Mouse (Mus musculus): ENCODE data around the gene Adk. TPM values are rescaled to one million over a fixed set of nuclear protein-coding genes. Genes with fewer than 3 reads are reported as not detected.

Gene Adk
- polyA plus RNA-seq, 1 experiment, result 22.4 TPM

- Histone ChIP-seq H3K36me3 (ENCODE audit: control insufficient read depth, insufficient read depth, low read length) (no peaks in the 10 kb centered on the region), H3K27ac (ENCODE audit: control insufficient read depth, insufficient read depth, low read depth, low read length) (no peak overlapping the region), H3K27me3 (ENCODE audit: control insufficient read depth, insufficient read depth, low read length) (no peaks in the 10 kb centered on the region), H3K4me3 (ENCODE audit: control insufficient read depth, low read depth, low read length) (no peak overlapping the region), H3K4me1 (ENCODE audit: control insufficient read depth, insufficient read depth, low read length) (no peaks in the 10 kb centered on the region)
- no peak for TF ChIP-seq POLR2A (IDR thresholded peaks at IDR 0.05; ENCODE audit: control insufficient read depth, low read depth, low read length)
- TF ChIP-seq CTCF (IDR thresholded peaks at IDR 0.05; ENCODE audit: control insufficient read depth, insufficient read depth, insufficient replicate concordance, low read depth, low read length), result no peak
These were observed 359.1 kb downstream of the Adk start for GRCm38 (mm10) chr14:21411524-21411923.

GRCm38 (mm10) chr14:21418332-21418731, 366.0 kb downstream of the Adk start:
- Histone ChIP-seq H3K4me1 (ENCODE audit: control insufficient read depth, insufficient read depth, low read length) (no peaks in the 10 kb centered on the region), H3K27ac (ENCODE audit: control insufficient read depth, insufficient read depth, low read depth, low read length) (no peak overlapping the region), H3K36me3 (ENCODE audit: control insufficient read depth, insufficient read depth, low read length) (no peaks in the 10 kb centered on the region), H3K4me3 (ENCODE audit: control insufficient read depth, low read depth, low read length) (no peak overlapping the region), H3K27me3 (ENCODE audit: control insufficient read depth, insufficient read depth, low read length) (no peaks in the 10 kb centered on the region)
- TF ChIP-seq POLR2A (IDR thresholded peaks at IDR 0.05; ENCODE audit: control insufficient read depth, low read depth, low read length) (no peak), CTCF (IDR thresholded peaks at IDR 0.05; ENCODE audit: control insufficient read depth, insufficient read depth, insufficient replicate concordance, low read depth, low read length) (no peak)

- Histone ChIP-seq H3K36me3 (ENCODE audit: control insufficient read depth, insufficient read depth, low read length) (no peaks in the 10 kb centered on the region), H3K4me3 (ENCODE audit: control insufficient read depth, low read depth, low read length) (no peak overlapping the region), H3K4me1 (ENCODE audit: control insufficient read depth, insufficient read depth, low read length) (no peaks in the 10 kb centered on the region), H3K27me3 (ENCODE audit: control insufficient read depth, insufficient read depth, low read length) (no peaks in the 10 kb centered on the region), H3K27ac (ENCODE audit: control insufficient read depth, insufficient read depth, low read depth, low read length) (no peak overlapping the region)
- TF ChIP-seq CTCF (IDR thresholded peaks at IDR 0.05; ENCODE audit: control insufficient read depth, insufficient read depth, insufficient replicate concordance, low read depth, low read length), result no peak
- no peak for TF ChIP-seq POLR2A (IDR thresholded peaks at IDR 0.05; ENCODE audit: control insufficient read depth, low read depth, low read length)
These were observed 375.0 kb downstream of the Adk start for GRCm38 (mm10) chr14:21427369-21427768.

- Histone ChIP-seq H3K36me3 (ENCODE audit: control insufficient read depth, insufficient read depth, low read length) (no peaks in the 10 kb centered on the region), H3K27me3 (ENCODE audit: control insufficient read depth, insufficient read depth, low read length) (no peaks in the 10 kb centered on the region), H3K4me3 (ENCODE audit: control insufficient read depth, low read depth, low read length) (no peak overlapping the region), H3K27ac (ENCODE audit: control insufficient read depth, insufficient read depth, low read depth, low read length) (no peak overlapping the region), H3K4me1 (ENCODE audit: control insufficient read depth, insufficient read depth, low read length) (no peaks in the 10 kb centered on the region)
- TF ChIP-seq POLR2A (IDR thresholded peaks at IDR 0.05; ENCODE audit: control insufficient read depth, low read depth, low read length) (no peak), CTCF (IDR thresholded peaks at IDR 0.05; ENCODE audit: control insufficient read depth, insufficient read depth, insufficient replicate concordance, low read depth, low read length) (no peak)
These were observed 381.0 kb downstream of the Adk start for GRCm38 (mm10) chr14:21433415-21433814.

- no peaks in the 10 kb centered on the region for H3K36me3 ChIP-seq (ENCODE audit: control insufficient read depth, insufficient read depth, low read length)
- H3K27me3 ChIP-seq (ENCODE audit: control insufficient read depth, insufficient read depth, low read length), result no peaks in the 10 kb centered on the region
- H3K27ac ChIP-seq (ENCODE audit: control insufficient read depth, insufficient read depth, low read depth, low read length), result no peak overlapping the region; the same call in 1 of the 2 replicates
- H3K4me3 ChIP-seq (ENCODE audit: control insufficient read depth, low read depth, low read length), result no peak overlapping the region
- H3K4me1 ChIP-seq (ENCODE audit: control insufficient read depth, insufficient read depth, low read length), result no peaks in the 10 kb centered on the region
- TF ChIP-seq POLR2A (IDR thresholded peaks at IDR 0.05; ENCODE audit: control insufficient read depth, low read depth, low read length), result no peak
- no peak for TF ChIP-seq CTCF (IDR thresholded peaks at IDR 0.05; ENCODE audit: control insufficient read depth, insufficient read depth, insufficient replicate concordance, low read depth, low read length)
These were observed 381.6 kb downstream of the Adk start for GRCm38 (mm10) chr14:21433995-21434394.

GRCm38 (mm10) chr14:21434686-21435085, 382.3 kb downstream of the Adk start:
- H3K27ac ChIP-seq (ENCODE audit: control insufficient read depth, insufficient read depth, low read depth, low read length), result no peak overlapping the region
- no peak for TF ChIP-seq CTCF (IDR thresholded peaks at IDR 0.05; ENCODE audit: control insufficient read depth, insufficient read depth, insufficient replicate concordance, low read depth, low read length)
- no peak for TF ChIP-seq POLR2A (IDR thresholded peaks at IDR 0.05; ENCODE audit: control insufficient read depth, low read depth, low read length)
- H3K4me1 ChIP-seq (ENCODE audit: control insufficient read depth, insufficient read depth, low read length), result no peaks in the 10 kb centered on the region
- H3K4me3 ChIP-seq (ENCODE audit: control insufficient read depth, low read depth, low read length), result no peak overlapping the region
- no peaks in the 10 kb centered on the region for H3K36me3 ChIP-seq (ENCODE audit: control insufficient read depth, insufficient read depth, low read length)
- no peaks in the 10 kb centered on the region for H3K27me3 ChIP-seq (ENCODE audit: control insufficient read depth, insufficient read depth, low read length)

GRCm38 (mm10) chr14:21439785-21440184, 387.4 kb downstream of the Adk start:
- Histone ChIP-seq H3K27ac (ENCODE audit: control insufficient read depth, insufficient read depth, low read depth, low read length) (no peak overlapping the region), H3K36me3 (ENCODE audit: control insufficient read depth, insufficient read depth, low read length) (no peaks in the 10 kb centered on the region), H3K4me3 (ENCODE audit: control insufficient read depth, low read depth, low read length) (no peak overlapping the region), H3K27me3 (ENCODE audit: control insufficient read depth, insufficient read depth, low read length) (no peaks in the 10 kb centered on the region), H3K4me1 (ENCODE audit: control insufficient read depth, insufficient read depth, low read length) (no peaks in the 10 kb centered on the region)
- TF ChIP-seq CTCF (IDR thresholded peaks at IDR 0.05; ENCODE audit: control insufficient read depth, insufficient read depth, insufficient replicate concordance, low read depth, low read length) (no peak), POLR2A (IDR thresholded peaks at IDR 0.05; ENCODE audit: control insufficient read depth, low read depth, low read length) (no peak)

- Histone ChIP-seq H3K4me3 (ENCODE audit: control insufficient read depth, low read depth, low read length) (no peak overlapping the region), H3K36me3 (ENCODE audit: control insufficient read depth, insufficient read depth, low read length) (no peaks in the 10 kb centered on the region), H3K27me3 (ENCODE audit: control insufficient read depth, insufficient read depth, low read length) (no peaks in the 10 kb centered on the region), H3K27ac (ENCODE audit: control insufficient read depth, insufficient read depth, low read depth, low read length) (no peak overlapping the region), H3K4me1 (ENCODE audit: control insufficient read depth, insufficient read depth, low read length) (no peaks in the 10 kb centered on the region)
- TF ChIP-seq CTCF (IDR thresholded peaks at IDR 0.05; ENCODE audit: control insufficient read depth, insufficient read depth, insufficient replicate concordance, low read depth, low read length) (no peak), POLR2A (IDR thresholded peaks at IDR 0.05; ENCODE audit: control insufficient read depth, low read depth, low read length) (no peak)
These were observed 388.2 kb downstream of the Adk start for GRCm38 (mm10) chr14:21440526-21440925.
